Mouse (Mus musculus): ENCODE results near the gene Vapa. TPM values are rescaled to one million over a fixed set of nuclear protein-coding genes. Genes with fewer than 3 reads are reported as not detected.
"Not testable (repeated sequence)": the region's sequence is repeated elsewhere in the genome, so short reads cannot be mapped to it uniquely, and the experiment has no call there.

Gene Vapa
- polyA plus RNA-seq, 2 experiments from 2014 or later = 24.0 to 50.2 TPM

- ATAC-seq = peak; percentile 54
Measured at GRCm38 (mm10) chr17:65562761-65563160, 50.6 kb downstream of the Vapa start.

GRCm38 (mm10) chr17:65561361-65562015 is 51.9 kb downstream of the Vapa start:
- ATAC-seq = no peak

- peak; percentile 89 for ATAC-seq
Measured at GRCm38 (mm10) chr17:65559273-65559672, 54.1 kb downstream of the Vapa start.

- ATAC-seq = no peak
Measured at GRCm38 (mm10) chr17:65558788-65559187, 54.6 kb downstream of the Vapa start.

- ATAC-seq = peak; percentile 49
Measured at GRCm38 (mm10) chr17:65558217-65558616, 55.1 kb downstream of the Vapa start.

- no peak for ATAC-seq
Measured at GRCm38 (mm10) chr17:65557212-65557611, 56.1 kb downstream of the Vapa start.

- no peak for ATAC-seq
Measured at GRCm38 (mm10) chr17:65556798-65557197, 56.6 kb downstream of the Vapa start.

- no peak for ATAC-seq
Measured at GRCm38 (mm10) chr17:65552426-65552997, 60.8 kb downstream of the Vapa start.

- ATAC-seq = no peak
Measured at GRCm38 (mm10) chr17:65550357-65550756, 63.0 kb downstream of the Vapa start.

GRCm38 (mm10) chr17:65548698-65549365 is 64.5 kb downstream of the Vapa start:
- ATAC-seq = no peak

- not testable (repeated sequence) for ATAC-seq
Measured at GRCm38 (mm10) chr17:65546221-65546620, 67.1 kb downstream of the Vapa start.

GRCm38 (mm10) chr17:65540441-65541272 is 72.7 kb downstream of the Vapa start, which contains the start of gene Tmem232:
Gene Tmem232, minus strand, starts transcription at chr17:65540782.
- ATAC-seq = peak; percentile 73

GRCm38 (mm10) chr17:65536156-65536555 is 77.2 kb downstream of the Vapa start:
- peak; percentile 38 for ATAC-seq

GRCm38 (mm10) chr17:65532381-65532780 is 81.0 kb downstream of the Vapa start:
- not testable (repeated sequence) for ATAC-seq

Other genes with a start within 250 kb of the Vapa start
- not detected for gene Tmem232, start 72.8 kb downstream of the Vapa start, polyA plus RNA-seq (2017; shearing (Covaris generic))
- not detected for gene Txndc2, start 28.6 kb upstream of the Vapa start, polyA plus RNA-seq (2017; shearing (Covaris generic))
- 1 to 10 TPM; 3.3 to 4.2 TPM for gene Rab31, start 159.2 kb upstream of the Vapa start, polyA plus RNA-seq (2017; shearing (Covaris generic))
- gene Ppp4r1, start 169.0 kb upstream of the Vapa start, polyA plus RNA-seq (2017; shearing (Covaris generic)) = 10 to 100 TPM; 25.1 to 30.4 TPM